Mouse (Mus musculus): ENCODE results near the gene Gm13288.
"Not testable (repeated sequence)": the region's sequence is repeated elsewhere in the genome, so short reads cannot be mapped to it uniquely, and the experiment has no call there.

Gm13288 gene

GRCm38 (mm10) chr4:88805231-88805630, at the start of gene Gm13288:
Gene Gm13288, plus strand, starts transcription at chr4:88805531.
- not testable (repeated sequence) for DNase-seq (ENCODE audit: low read depth, low spot score)

- peak; percentile 56 for DNase-seq (ENCODE audit: low read depth, low spot score)
Measured at GRCm38 (mm10) chr4:88756581-88757513, 48.5 kb upstream of the Gm13288 start.

- peak; percentile 92 for DNase-seq (ENCODE audit: low read depth, low spot score)
Measured at GRCm38 (mm10) chr4:88757628-88758031, 47.7 kb upstream of the Gm13288 start.

- not testable (repeated sequence) for DNase-seq (ENCODE audit: low read depth, low spot score)
Measured at GRCm38 (mm10) chr4:88758751-88759150, 46.6 kb upstream of the Gm13288 start.

GRCm38 (mm10) chr4:88759610-88760268, 45.6 kb upstream of the Gm13288 start, which contains the start of gene Gm13283:
Gene Gm13283, plus strand, starts transcription at chr4:88760119.
- DNase-seq (ENCODE audit: low read depth, low spot score): not testable (repeated sequence)

DNA sequence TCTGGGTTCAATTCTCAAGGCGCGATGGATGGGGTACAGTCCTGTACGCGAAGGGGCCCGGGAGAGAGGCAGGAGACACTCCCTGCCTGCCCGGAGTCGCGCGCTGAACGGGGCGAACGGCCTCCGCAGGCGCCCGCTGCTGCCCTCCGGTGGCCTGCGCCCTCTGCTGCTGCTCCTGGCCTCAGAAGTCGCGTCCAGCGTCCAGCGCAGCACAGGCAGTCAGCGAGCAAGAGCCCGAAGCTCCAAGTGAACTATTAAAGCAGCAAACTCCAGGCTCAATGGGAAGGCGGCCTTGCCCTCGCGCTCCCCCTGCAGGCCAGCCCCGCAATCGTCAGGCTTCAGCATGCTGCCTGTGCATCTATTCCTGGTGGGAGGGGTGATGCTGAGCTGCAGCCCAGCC, 44.9 kb upstream of the Gm13288 start:
- peak; percentile 85 for DNase-seq (ENCODE audit: low read depth, low spot score)

DNA sequence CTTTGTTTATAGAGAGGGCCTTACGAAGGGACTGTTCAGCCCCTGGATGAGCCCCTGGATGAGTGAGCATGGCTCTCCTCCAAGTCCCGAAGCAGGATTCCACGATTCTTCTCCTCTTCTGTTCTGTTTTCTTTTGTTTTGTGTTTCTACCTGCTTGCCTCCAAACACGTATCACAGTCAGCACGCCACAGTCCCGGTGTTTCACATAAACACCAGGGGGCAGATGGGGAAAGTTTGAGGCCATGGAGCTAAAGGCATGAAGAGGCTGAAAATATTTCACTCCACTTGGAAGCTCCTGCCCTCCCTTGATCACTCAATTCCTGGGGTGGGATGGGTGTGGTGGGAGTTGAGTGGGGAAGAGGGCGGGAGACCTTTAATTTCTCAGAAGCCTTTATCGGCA, 43.6 kb upstream of the Gm13288 start:
- DNase-seq (ENCODE audit: low read depth, low spot score): not testable (repeated sequence)

DNA sequence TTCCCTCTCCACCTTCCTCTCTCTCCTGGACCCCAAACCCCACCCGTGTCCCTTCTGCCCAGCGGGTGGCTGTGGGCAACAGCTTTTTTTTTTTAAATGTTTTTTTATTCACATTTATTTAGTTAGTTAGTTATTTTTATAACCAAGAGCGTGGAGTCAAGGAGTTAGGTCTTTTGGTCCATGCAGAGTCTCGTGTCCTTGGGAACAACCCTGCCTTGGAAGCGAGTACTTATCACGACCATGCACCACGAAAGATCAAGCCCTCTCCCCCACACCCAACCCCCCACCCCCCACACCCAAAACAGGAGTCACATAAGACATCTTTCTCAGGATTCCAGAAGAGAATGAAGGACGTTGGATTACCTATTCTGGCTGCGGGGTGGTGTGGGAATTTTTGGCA, 43.0 kb upstream of the Gm13288 start:
- not testable (repeated sequence) for DNase-seq (ENCODE audit: low read depth, low spot score)

GRCm38 (mm10) chr4:88763384-88764018, 41.8 kb upstream of the Gm13288 start:
- DNase-seq (ENCODE audit: low read depth, low spot score): peak; percentile 70

- not testable (repeated sequence) for DNase-seq (ENCODE audit: low read depth, low spot score)
Measured at GRCm38 (mm10) chr4:88773534-88773933, 31.8 kb upstream of the Gm13288 start, which contains the start of gene Gm13290. Gene Gm13290, plus strand, starts transcription at chr4:88773834.

DNA sequence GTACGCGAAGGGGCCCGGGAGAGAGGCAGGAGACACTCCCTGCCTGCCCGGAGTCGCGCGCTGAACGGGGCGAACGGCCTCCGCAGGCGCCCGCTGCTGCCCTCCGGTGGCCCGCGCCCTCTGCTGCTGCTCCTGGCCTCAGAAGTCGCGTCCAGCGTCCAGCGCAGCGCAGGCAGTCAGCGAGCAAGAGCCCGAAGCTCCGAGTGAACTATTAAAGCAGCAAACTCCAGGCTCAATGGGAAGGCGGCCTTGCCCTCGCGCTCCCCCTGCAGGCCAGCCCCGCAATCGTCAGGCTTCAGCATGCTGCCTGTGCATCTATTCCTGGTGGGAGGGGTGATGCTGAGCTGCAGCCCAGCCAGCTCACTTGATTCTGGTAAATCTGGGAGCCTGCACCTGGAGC, 28.7 kb upstream of the Gm13288 start, which contains the start of gene Gm13289:
Gene Gm13289 (plus strand): TSS at position 301 of the 400 bp plus-strand sequence.
- not testable (repeated sequence) for DNase-seq (ENCODE audit: low read depth, low spot score)

DNA sequence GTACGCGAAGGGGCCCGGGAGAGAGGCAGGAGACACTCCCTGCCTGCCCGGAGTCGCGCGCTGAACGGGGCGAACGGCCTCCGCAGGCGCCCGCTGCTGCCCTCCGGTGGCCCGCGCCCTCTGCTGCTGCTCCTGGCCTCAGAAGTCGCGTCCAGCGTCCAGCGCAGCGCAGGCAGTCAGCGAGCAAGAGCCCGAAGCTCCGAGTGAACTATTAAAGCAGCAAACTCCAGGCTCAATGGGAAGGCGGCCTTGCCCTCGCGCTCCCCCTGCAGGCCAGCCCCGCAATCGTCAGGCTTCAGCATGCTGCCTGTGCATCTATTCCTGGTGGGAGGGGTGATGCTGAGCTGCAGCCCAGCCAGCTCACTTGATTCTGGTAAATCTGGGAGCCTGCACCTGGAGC, 25.8 kb upstream of the Gm13288 start, which contains the start of gene Gm13272:
Gene Gm13272 (plus strand): TSS at position 301 of the 400 bp plus-strand sequence.
- DNase-seq (ENCODE audit: low read depth, low spot score): not testable (repeated sequence)

GRCm38 (mm10) chr4:88780320-88780719, 25.0 kb upstream of the Gm13288 start:
- DNase-seq (ENCODE audit: low read depth, low spot score): not testable (repeated sequence)

DNA sequence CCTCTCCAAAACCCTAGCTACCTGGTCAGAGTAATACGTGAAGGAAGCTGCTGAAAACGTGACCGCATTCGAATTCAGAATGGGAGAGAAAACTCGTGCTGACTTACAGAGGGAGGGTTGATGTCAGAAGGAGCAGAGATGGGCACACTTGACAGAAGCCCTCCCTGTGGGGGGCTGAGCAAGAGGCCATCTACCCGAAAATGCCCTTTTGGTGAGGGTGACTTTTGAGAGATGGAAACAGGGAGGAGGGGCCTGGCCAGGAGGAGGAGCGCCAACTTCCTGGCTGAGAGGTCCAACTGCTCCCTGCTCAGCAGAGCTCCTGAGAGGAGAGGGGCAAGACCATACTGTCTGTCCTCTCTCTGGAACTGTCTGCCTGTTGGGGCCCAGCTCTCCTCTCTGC, 23.5 kb upstream of the Gm13288 start, which contains the start of gene Ifnz:
Gene Ifnz (plus strand): TSS at position 301 of the 400 bp plus-strand sequence.
- not testable (repeated sequence) for DNase-seq (ENCODE audit: low read depth, low spot score)

GRCm38 (mm10) chr4:88782335-88782734, 23.0 kb upstream of the Gm13288 start:
- not testable (repeated sequence) for DNase-seq (ENCODE audit: low read depth, low spot score)

GRCm38 (mm10) chr4:88785409-88785808, 19.9 kb upstream of the Gm13288 start, which contains the start of gene Gm13276:
Gene Gm13276, plus strand, starts transcription at chr4:88785709.
- DNase-seq (ENCODE audit: low read depth, low spot score): not testable (repeated sequence)

GRCm38 (mm10) chr4:88788402-88788801, 16.9 kb upstream of the Gm13288 start, which contains the start of gene Gm13277:
Gene Gm13277, plus strand, starts transcription at chr4:88788632.
- not testable (repeated sequence) for DNase-seq (ENCODE audit: low read depth, low spot score)

DNA sequence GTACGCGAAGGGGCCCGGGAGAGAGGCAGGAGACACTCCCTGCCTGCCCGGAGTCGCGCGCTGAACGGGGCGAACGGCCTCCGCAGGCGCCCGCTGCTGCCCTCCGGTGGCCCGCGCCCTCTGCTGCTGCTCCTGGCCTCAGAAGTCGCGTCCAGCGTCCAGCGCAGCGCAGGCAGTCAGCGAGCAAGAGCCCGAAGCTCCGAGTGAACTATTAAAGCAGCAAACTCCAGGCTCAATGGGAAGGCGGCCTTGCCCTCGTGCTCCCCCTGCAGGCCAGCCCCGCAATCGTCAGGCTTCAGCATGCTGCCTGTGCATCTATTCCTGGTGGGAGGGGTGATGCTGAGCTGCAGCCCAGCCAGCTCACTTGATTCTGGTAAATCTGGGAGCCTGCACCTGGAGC, 14.1 kb upstream of the Gm13288 start, which contains the start of gene Gm13278:
Gene Gm13278 (plus strand): TSS at position 301 of the 400 bp plus-strand sequence.
- DNase-seq (ENCODE audit: low read depth, low spot score): not testable (repeated sequence)

- DNase-seq (ENCODE audit: low read depth, low spot score): not testable (repeated sequence)
Measured at GRCm38 (mm10) chr4:88793936-88794675, 11.2 kb upstream of the Gm13288 start, which contains the start of gene Gm13275. Gene Gm13275, plus strand, starts transcription at chr4:88794487.

DNA sequence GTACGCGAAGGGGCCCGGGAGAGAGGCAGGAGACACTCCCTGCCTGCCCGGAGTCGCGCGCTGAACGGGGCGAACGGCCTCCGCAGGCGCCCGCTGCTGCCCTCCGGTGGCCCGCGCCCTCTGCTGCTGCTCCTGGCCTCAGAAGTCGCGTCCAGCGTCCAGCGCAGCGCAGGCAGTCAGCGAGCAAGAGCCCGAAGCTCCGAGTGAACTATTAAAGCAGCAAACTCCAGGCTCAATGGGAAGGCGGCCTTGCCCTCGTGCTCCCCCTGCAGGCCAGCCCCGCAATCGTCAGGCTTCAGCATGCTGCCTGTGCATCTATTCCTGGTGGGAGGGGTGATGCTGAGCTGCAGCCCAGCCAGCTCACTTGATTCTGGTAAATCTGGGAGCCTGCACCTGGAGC, 8.2 kb upstream of the Gm13288 start, which contains the start of gene Gm13279:
Gene Gm13279 (plus strand): TSS at position 301 of the 400 bp plus-strand sequence.
- DNase-seq (ENCODE audit: low read depth, low spot score): not testable (repeated sequence)

All from CD4-positive, CD25-positive, alpha-beta regulatory T cell, adult 2 months (primary cell).